Mouse (Mus musculus) CH12.LX (cell line): ENCODE results near the gene Pik3cg.

Experiments used
- CTCF ChIP-seq, 2 experiments: IDR thresholded peaks in 1 of 2; conservative IDR thresholded peaks in 1 of 2; 2 replicates each; pipeline ENCODE4 v1.5.1; 2011 to 2012; ENCODE audit warnings: low read depth in 2 of 2, low read length in 2 of 2, improper control_type of control experiment in 1 of 2, inconsistent platforms in 1 of 2, mild to moderate bottlenecking in 1 of 2, moderate library complexity in 1 of 2
- IRF4 ChIP-seq: IDR thresholded peaks from 2 replicates; pipeline ENCODE4 v1.6.1; 2014; ENCODE audit warnings: low read depth, mild to moderate bottlenecking, inconsistent platforms, low read length, improper control_type of control experiment
- MAX ChIP-seq: IDR thresholded peaks from 2 replicates; pipeline ENCODE4 v1.6.1; 2011; ENCODE audit warnings: low read length, improper control_type of control experiment

- no peak for TF ChIP-seq IRF4
- no peak for TF ChIP-seq CTCF (conservative IDR thresholded peaks at IDR 0.05 in 1 of 2, IDR thresholded peaks at IDR 0.05 in 1 of 2; ENCODE audit: low read depth in 2 of 2, low read length in 2 of 2)
- TF ChIP-seq MAX: no peak
These were observed 22.9 kb upstream of the Pik3cg start for GRCm38 (mm10) chr12:32231398-32231797.
